Mouse (Mus musculus) bone marrow macrophage, adult 2 months (primary cell): ENCODE data around the gene Gadd45g.

Source experiments
- CTCF ChIP-seq: IDR thresholded peaks from 2 replicates; pipeline ENCODE4 v1.5.1; 2012; ENCODE audit warnings: low read depth, mild to moderate bottlenecking, low read length, moderate library complexity
- POLR2A ChIP-seq: IDR thresholded peaks from 2 replicates; pipeline ENCODE4 v1.6.1; 2012; ENCODE audit warnings: mild to moderate bottlenecking, low read depth, low read length, borderline replicate concordance

DNA sequence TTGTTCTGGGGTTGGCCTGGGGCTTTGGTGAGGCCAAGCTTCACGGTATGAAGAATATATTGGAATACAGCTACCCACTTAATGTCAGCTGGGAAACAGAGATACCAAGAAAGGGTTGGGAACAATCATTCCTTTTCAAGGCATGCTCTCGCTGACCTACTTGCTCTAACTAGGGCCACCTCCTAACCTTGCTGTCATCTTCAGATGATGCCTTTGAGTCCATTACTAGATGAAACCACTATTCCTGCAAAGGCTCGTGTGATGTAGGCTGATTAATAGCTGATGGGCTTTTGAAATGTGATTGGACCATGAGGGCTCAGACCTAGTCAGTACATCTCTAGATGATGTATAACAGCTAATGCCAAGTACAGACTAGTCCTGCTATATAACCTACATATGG, 33.1 kb downstream of the Gadd45g start:
- no peak for TF ChIP-seq POLR2A
- TF ChIP-seq CTCF: no peak
